Mouse (Mus musculus): ENCODE measurements around the gene Astn1.

Gene Astn1

GRCm38 (mm10) chr1:158422739-158423138 lies 60.7 kb downstream of the Astn1 start:
- no peak for DNase-seq

DNA sequence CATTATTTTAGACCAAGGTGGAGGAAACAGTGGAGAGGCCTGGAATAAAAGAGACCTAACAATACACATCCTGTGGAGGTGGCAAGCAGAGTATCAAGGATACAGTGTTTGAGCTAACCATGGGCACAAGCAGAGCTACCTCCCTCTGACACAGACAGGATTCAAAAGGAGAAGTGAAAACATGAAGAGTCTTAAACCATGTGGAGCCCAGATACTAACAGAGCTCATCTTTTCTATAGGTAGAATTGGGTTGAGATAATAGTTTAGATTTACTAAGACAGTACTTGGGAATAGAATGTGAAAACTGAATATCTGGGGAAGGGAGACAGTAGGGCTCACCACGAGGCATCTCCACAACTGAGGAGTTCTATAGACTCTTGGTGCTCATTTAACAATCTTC lies 84.0 kb downstream of the Astn1 start:
- no peak for DNase-seq

DNA sequence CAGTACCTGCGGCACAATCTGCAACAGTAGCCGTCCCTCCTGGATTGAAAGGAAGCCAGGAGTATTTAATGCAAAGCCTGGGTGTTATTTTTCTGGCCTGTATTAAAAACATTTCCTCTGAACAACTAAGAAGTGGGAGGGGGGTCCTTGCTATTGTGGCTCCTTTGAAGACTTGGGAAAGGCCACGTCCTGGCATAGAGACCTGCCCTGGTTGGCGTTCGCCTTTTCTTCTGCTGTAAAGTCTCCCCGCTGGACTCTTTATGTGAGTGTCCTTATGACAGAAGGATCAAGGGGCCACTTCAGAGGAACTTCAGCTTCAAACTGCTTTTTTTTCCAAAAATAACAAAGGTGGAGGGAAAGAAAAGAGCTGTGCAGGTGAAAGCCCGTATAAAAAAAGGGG lies 85.9 kb downstream of the Astn1 start:
- no peak for DNase-seq

DNA sequence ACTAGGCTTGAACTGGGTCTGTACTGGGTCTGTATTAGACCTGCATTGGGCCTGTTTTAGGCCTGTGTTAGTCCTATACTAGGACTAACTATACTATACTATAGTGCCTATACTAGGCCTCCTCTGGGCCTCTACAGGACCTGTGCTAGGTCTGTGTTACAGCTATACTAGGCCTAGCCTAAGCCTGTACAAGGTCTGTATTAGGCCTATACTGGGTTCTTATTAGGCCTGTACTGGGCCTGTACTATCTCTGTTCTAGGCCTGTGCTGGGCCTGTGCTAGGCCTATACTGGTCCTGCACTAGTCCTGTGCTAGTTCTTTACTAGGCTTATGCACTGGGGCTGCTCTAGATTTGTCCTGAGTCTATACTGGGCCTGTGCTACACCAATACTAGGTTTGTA lies 90.6 kb downstream of the Astn1 start:
- no peak for DNase-seq

- no peak for DNase-seq
These were observed 91.5 kb downstream of the Astn1 start for GRCm38 (mm10) chr1:158453587-158453986.

GRCm38 (mm10) chr1:158463975-158464374 lies 101.9 kb downstream of the Astn1 start:
- DNase-seq = no peak

- no peak for DNase-seq
These were observed 103.2 kb downstream of the Astn1 start for GRCm38 (mm10) chr1:158465286-158465685.

DNA sequence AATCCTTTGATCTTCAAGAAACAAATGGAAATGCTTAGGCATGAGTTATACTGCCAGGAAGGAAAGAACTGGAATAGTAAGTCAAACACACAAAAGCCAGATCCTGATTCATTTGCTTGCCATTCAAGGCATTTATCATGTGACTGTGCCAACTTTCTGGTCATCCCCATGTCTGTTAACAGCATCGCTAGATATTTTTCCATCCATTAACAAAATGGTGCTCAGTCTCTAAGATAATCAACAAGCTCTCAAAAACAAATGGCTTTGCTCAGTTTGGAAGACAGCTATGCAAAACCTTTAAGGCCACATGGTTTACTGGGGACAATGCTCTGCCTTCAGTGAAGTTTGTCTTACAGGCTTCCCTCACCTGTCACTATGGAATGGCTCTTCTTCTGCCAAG lies 115.8 kb downstream of the Astn1 start:
- no peak for DNase-seq

DNA sequence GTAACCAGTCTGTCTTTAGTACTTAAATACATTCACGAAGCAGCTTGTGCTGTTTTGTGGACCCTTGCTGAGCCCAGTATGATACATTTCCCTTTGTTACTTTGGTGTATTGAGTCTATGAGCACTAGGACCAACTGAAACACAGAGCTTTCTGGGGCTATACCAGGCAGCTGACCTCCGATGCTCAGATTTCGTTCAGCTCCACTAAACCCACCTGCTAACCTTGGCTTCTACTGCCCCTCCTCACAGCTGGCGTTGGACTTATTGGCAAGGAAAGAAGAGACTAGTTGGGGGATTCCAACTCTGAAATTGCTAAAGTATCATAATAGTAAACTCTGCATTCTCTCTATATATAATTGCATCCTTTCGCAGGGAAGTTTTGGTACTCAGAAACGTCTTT lies 118.2 kb downstream of the Astn1 start:
- DNase-seq = no peak

DNA sequence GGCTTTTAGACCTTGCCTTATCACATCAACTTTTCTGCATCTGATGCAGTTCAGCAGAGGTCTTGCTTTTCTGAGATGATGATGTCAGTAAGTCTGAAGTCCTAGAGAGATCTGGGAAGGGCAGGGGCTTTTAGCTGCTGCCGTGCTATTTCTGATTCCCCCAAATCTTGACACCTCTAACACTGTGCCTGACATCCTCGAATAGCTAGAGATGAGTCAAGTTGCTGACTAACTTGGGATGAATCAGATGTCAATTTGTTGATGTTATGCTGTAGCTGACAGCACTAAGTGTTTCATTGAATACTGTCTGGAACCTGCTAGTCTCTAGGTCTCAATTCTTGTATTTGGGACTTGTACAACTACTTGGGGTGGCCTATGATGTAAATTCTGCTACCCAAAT lies 121.7 kb downstream of the Astn1 start:
- DNase-seq = no peak

- DNase-seq = no peak
These were observed 127.5 kb downstream of the Astn1 start for GRCm38 (mm10) chr1:158489521-158490021.

- DNase-seq = no peak
These were observed 128.1 kb downstream of the Astn1 start for GRCm38 (mm10) chr1:158490175-158490574.

DNA sequence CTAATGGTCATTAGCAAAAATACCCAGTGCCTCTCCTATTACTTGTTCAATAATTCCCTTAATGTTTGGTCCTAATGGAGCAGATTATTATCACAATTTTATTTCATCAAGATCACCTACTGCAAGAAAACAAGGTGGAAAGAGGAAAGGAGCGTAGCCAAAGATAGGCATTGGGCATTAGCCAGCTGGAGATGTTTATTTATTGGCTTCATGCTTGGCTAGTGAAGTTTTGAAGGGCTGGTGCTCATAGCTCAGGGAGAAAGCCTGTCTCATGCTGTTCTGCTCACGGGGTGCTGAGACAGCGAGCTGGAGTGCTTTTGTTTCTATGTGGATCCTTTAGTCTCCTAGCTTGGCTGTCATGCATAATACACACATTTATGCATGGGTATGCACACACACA lies 131.2 kb downstream of the Astn1 start:
- DNase-seq = no peak

- no peak for DNase-seq
These were observed 138.1 kb downstream of the Astn1 start for GRCm38 (mm10) chr1:158500140-158500539.

- DNase-seq = no peak
These were observed 138.9 kb downstream of the Astn1 start for GRCm38 (mm10) chr1:158501019-158501418.

DNA sequence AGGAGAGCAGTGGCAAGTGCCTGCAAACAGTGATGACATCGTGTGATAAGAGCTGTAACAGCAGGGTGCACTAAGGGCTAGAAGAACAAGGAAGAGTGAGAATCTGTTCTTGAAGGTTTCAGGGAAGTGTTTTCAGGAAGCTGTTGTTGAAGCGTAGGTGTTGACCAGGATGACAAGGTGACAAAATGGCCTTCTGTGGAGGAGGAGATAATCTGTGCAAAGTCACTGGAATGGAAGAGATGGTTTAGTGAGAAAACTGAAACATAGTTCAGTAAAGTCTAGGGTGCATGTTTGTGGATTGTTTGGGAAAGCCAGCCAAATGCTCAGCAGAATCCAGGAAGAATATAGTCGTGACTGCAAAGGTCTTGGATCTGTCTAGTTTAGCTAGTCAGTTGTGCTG lies 145.5 kb downstream of the Astn1 start:
- no peak for DNase-seq

DNA sequence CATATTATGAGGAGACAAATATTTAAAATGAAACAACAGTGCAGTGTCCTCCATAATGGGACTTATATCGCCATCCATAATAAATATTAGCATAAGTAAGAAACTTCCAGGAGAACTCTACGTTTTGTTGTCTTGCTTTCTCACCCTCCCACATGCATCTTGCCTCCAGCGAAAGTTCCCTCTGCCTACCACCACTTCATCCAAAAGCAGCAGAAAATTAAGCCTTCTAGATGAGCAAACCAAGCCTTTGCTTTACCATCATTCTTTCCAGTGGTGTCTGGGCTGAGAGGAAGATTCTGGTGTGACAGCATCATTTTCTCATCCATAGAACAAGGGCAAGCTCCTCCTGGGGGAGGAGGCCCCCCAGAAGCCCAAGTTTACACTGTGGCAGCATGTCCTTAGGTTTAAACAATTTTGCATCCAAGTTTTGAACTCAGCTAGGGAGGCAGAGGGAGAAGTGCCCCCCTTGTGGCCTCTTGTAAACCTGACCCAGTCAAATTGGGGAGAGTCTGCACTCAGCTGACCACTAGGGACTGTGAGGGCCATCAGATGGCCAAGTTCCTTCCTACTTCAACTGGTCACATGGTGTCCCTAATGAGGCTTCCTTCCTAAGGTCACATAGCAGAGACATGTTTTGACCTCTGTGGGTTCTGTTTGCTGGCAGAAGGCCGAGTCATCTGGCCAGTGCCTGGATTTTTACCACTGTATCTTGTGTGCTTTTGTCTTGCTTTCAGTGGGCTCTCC lies 147.2 kb downstream of the Astn1 start:
- DNase-seq = no peak

DNA sequence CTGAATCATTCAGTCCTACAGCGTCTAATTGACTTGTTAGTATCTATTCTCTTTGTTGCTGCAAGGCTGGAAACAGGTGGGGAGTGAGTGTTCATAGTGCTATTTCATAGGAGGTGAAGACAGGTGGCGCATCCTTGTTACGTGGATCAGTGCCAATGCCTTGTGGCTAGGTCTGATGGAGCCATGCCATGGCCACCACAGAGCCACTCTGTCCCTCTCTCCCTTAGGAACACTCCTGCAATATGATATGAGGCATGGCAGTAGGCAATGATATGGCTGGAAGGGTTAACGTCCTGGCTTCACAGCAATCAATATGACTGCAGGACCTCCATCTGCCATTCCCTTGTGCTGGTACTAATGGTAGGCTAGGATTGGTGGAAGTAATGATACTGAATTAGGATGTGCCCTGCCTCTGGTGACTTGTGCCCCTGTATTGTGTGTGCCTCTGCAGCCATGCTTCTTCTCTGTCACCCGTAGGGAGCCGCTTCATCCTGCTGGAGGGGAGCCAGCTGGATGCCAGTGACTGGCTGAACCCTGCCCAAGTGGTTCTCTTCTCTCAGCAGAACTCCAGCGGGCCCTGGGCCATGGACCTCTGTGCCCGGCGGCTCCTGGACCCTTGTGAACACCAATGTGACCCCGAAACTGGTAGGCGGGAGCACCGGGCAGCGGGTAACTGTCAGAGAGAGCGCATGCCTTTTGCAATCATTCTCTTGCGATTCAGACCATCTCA lies 148.6 kb downstream of the Astn1 start:
- DNase-seq = no peak

GRCm38 (mm10) chr1:158512089-158512488 lies 150.0 kb downstream of the Astn1 start:
- DNase-seq = no peak

- DNase-seq = no peak
These were observed 150.6 kb downstream of the Astn1 start for GRCm38 (mm10) chr1:158512636-158513035.

GRCm38 (mm10) chr1:158513572-158513971 lies 151.5 kb downstream of the Astn1 start:
- DNase-seq = no peak

DNA sequence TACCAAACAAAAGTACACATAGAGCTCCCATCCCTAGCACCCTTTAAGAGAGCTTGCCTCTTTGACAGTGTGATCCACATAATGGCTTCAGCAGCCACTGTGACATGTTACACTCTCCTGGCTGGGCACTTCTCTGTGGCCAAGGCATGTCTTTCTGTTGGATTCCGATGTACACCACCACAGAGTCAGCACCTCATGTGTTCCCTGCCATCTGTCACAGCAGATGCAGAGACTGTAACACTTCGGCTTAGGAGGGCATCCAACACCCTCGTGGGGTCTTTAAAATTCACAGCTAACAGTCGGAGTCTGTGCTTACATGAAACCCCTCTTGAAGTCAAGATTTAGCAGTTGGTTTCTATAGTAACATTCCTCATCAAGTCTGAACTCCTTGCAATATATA lies 154.5 kb downstream of the Astn1 start:
- no peak for DNase-seq

DNA sequence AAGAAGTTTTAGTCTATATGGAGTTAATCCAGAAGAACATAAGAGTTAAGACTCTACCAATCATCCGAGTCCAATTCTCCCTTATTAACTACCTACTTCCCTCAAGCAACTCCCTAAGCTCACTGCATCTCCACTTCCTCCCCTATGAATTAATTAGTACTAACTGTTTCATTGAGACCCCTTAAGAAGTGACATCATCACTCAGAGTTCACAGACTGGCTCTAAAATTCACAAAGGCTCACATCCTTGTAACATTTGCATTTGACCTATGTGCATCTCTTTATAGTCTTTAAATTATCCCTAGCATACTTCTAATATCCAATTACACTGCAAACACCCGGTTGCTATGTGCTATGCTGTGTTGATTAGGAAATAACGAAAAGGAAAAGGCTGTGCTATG lies 174.1 kb downstream of the Astn1 start:
- no peak for DNase-seq

DNA sequence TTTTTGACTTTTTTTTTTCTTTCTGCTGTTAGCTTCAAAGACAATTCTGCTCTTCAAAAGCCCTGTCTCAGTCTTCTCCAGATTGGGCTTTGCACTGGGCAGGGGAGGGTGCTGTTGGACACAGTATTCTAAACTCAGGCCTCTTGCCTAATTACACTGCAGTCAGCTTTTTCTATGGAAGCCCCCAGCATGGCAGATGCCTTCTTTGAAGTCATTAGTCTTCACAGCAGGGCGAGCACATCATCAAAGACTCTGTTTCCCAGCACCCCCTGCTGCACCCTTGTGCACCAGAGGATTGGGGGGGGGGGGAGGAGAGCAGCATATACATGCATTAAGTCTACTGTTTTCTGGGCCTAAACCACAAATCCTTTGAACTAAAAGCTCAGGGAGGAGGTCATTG lies 174.8 kb downstream of the Astn1 start:
- no peak for DNase-seq

All from lung, postnatal 36 days (tissue).